Mouse (Mus musculus): ENCODE data around the gene Nkain2. TPM values are rescaled to one million over a fixed set of nuclear protein-coding genes. Genes with fewer than 3 reads are reported as not detected.

Gene Nkain2
- total and polyA plus RNA-seq, 3 experiments = not detected

DNA sequence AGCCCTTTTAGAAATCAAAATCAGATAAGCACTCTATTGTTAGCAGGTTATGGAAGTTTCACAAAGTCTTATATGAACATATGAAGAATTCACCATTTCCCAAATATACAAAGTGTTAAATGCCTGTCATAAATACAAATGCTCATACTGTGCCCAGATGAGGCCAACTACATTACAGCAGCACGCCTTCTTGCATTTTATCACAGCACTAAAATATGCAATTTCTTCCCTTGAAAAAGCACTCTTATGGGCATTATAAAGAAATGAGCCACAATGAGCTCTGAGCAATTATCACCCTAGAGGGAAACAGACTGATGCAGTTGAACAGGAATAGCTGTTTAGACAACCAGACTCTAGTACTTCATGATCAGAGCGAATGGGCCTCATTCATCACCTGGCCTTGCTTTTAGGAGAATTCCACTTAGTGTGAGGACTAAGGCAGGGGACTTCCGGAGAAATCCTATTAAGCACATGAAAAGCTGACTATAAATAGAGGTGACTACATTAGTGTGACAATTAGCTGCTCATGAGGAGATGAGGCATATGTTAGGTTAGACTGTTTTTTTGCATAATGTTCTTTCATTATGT is 450.2 kb downstream of the Nkain2 start:
- DNase-seq (ENCODE audit: extremely low read depth) = no peak
- H3K27me3 ChIP-seq (replicated peaks) = no peaks in the 10 kb centered on the region
- TF ChIP-seq USF1 (IDR thresholded peaks at IDR 0.05; ENCODE audit: low read depth, low read length) = no peak
- TF ChIP-seq TBP (conservative IDR thresholded peaks at IDR 0.05; ENCODE audit: low read depth, low read length) = no peak
- TF ChIP-seq USF2 (conservative IDR thresholded peaks at IDR 0.05; ENCODE audit: low read depth, low read length) = no peak
- TF ChIP-seq ZKSCAN1 (IDR thresholded peaks at IDR 0.05; ENCODE audit: borderline replicate concordance, low read depth, low read length) = no peak
- TF ChIP-seq SMC3 (IDR thresholded peaks at IDR 0.05; ENCODE audit: low read depth, low read length) = no peak
- TF ChIP-seq NRF1 (IDR thresholded peaks at IDR 0.05; ENCODE audit: low read depth, low read length) = no peak
- TF ChIP-seq E2F4 (IDR thresholded peaks at IDR 0.05; ENCODE audit: insufficient replicate concordance, low read depth, low read length) = no peak
- no peak for TF ChIP-seq CHD2 (IDR thresholded peaks at IDR 0.05; ENCODE audit: low read length)
- TF ChIP-seq POLR2A (IDR thresholded peaks at IDR 0.05; ENCODE audit: low read depth, low read length) = no peak
- dilution Hi-C loops (cut with MboI; ENCODE audit: extremely low pct_ligation_motif_present, extremely low pct_unique_long_range_greater_than_20kb, low sequenced_read_pairs) (no loop called here), in situ Hi-C loops (cut with MboI; ENCODE audit: low pct_ligation_motif_present, low pct_unique_long_range_greater_than_20kb, low sequenced_read_pairs) (no loop called here)
- no peak overlapping the region for H3K4me3 ChIP-seq (replicated peaks in 1 of 3; ENCODE audit: low read depth in 2 of 3, low read length in 2 of 3, poor library complexity in 1 of 3)
- H3K36me3 ChIP-seq (replicated peaks in 1 of 2; ENCODE audit: control insufficient read depth in 1 of 2, insufficient read depth in 1 of 2, low read length in 1 of 2) = no peaks in the 10 kb centered on the region
- H3K27ac ChIP-seq (ENCODE audit: insufficient read depth, low read depth) = no peak overlapping the region
- H3K9me3 ChIP-seq (replicated peaks; ENCODE audit: low read length) = peaks cover 6% of the 10 kb centered on the region
- H3K9ac ChIP-seq (ENCODE audit: insufficient read depth, low read depth) = no peak overlapping the region
- H3K4me2 ChIP-seq (ENCODE audit: insufficient read depth, low read depth, poor library complexity, severe bottlenecking) = no peak overlapping the region
- no peaks in the 10 kb centered on the region for H3K4me1 ChIP-seq (ENCODE audit: control insufficient read depth in 1 of 2, insufficient read depth in 2 of 2)
- no peaks in the 10 kb centered on the region for H3K79me2 ChIP-seq (replicated peaks; ENCODE audit: control insufficient read depth, extremely low read depth, insufficient read depth, poor library complexity, severe bottlenecking)

DNA sequence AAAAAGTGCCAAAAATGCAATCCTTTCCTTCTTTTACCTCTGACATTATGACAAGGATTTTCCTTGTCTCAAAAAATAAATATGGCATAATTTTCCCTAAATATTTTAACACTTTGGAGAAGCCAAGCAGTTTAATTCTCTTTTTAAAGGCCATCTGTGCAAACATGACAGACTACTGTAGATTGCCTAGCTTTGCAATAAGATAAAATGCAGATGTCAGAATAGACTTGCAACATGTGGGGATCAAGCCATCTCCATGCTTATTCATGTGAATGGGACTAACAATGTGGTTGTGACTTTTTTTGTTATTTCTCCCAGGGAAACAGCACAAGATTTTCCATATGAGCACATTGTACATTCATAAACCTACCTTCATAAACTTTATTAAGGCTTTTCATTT is 476.0 kb downstream of the Nkain2 start:
- TF ChIP-seq GABPA (IDR thresholded peaks at IDR 0.05; ENCODE audit: insufficient replicate concordance, low read depth, low read length) = no peak
- no peak for TF ChIP-seq MAFK (IDR thresholded peaks at IDR 0.05; ENCODE audit: insufficient replicate concordance, low read length)
- no peak for TF ChIP-seq TCF12 (IDR thresholded peaks at IDR 0.05; ENCODE audit: low read depth, low read length)
- no peak for TF ChIP-seq MYC (IDR thresholded peaks at IDR 0.05; ENCODE audit: low read depth, low read length)
- no peak for TF ChIP-seq RAD21 (IDR thresholded peaks at IDR 0.05; ENCODE audit: low read depth, low read length)
- no peak for TF ChIP-seq KAT2A (IDR thresholded peaks at IDR 0.05; ENCODE audit: insufficient replicate concordance, low read length)
- no peak for TF ChIP-seq POLR2A (IDR thresholded peaks at IDR 0.05; ENCODE audit: low read depth, low read length)
- TF ChIP-seq SIN3A (IDR thresholded peaks at IDR 0.05; ENCODE audit: low read length) = no peak
- dilution Hi-C loops (cut with MboI; ENCODE audit: extremely low pct_ligation_motif_present, extremely low pct_unique_long_range_greater_than_20kb, low sequenced_read_pairs) (no loop called here), in situ Hi-C loops (cut with MboI; ENCODE audit: low pct_ligation_motif_present, low pct_unique_long_range_greater_than_20kb, low sequenced_read_pairs) (no loop called here)
- H3K27ac ChIP-seq (ENCODE audit: insufficient read depth, low read depth) = no peak overlapping the region
- no peaks in the 10 kb centered on the region for H3K36me3 ChIP-seq (replicated peaks in 1 of 2; ENCODE audit: control insufficient read depth in 1 of 2, insufficient read depth in 1 of 2, low read length in 1 of 2)
- H3K4me3 ChIP-seq (replicated peaks in 1 of 3; ENCODE audit: low read depth in 2 of 3, low read length in 2 of 3, poor library complexity in 1 of 3) = no peak overlapping the region
- H3K9ac ChIP-seq (ENCODE audit: insufficient read depth, low read depth) = no peak overlapping the region
- H3K9me3 ChIP-seq (replicated peaks; ENCODE audit: low read length) = peaks cover 5% of the 10 kb centered on the region
- no peak overlapping the region for H3K4me2 ChIP-seq (ENCODE audit: insufficient read depth, low read depth, poor library complexity, severe bottlenecking)
- no peaks in the 10 kb centered on the region for H3K27me3 ChIP-seq (replicated peaks)
- DNase-seq (ENCODE audit: extremely low read depth) = no peak
- no peaks in the 10 kb centered on the region for H3K79me2 ChIP-seq (replicated peaks; ENCODE audit: control insufficient read depth, extremely low read depth, insufficient read depth, poor library complexity, severe bottlenecking)
- no peaks in the 10 kb centered on the region for H3K4me1 ChIP-seq (ENCODE audit: control insufficient read depth in 1 of 2, insufficient read depth in 2 of 2)

All from CH12.LX (cell line).